ENCODE assay signal across 9 mouse cellular contexts in the genomic region with DNA sequence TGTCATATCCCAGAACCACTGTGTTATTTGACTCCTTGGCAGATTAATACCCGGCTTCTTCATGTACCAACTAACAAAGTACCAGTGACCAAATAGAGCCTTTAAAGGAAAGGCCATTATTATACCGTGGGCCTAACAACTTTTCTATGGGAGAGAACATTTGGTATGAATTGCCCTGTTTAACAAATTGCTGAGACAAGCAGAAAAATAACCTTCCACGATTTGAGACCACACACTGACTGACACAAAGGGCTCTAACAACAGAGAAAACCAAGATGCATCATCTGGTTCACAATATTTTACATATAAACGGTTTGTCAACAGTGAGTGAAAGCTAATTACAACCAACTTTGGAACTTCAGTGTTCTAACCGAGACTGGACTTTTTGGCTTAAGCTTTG. TPM values are rescaled to one million over a fixed set of nuclear protein-coding genes. Genes with fewer than 3 reads are reported as not detected.
DNase-seq lines count a peak whose midpoint lies in the region; ATAC-seq and TF ChIP-seq lines count a peak whose summit lies in the region.
"Had no signal": no experiment of that assay in that cellular context is flagged by ENCODE, and none has a peak within 500 bp of the region (broad histone marks: within the 10 kb centered on the region; RNA-seq: fewer than 3 reads in every experiment).

No protein-coding gene starts in this region.

- H3K27me3 ChIP-seq in hindbrain, postnatal 0 days (ENCODE audit: insufficient read depth, low read length): no peaks in the 10 kb centered on the region
- H3K27me3 ChIP-seq in myocyte (ENCODE audit: control insufficient read depth, insufficient read depth, insufficient read length): no peaks in the 10 kb centered on the region

- TF ChIP-seq POLR2A in cortical plate, adult 2 months (IDR thresholded peaks at IDR 0.05; ENCODE audit: extremely low read depth, insufficient read depth, low read length): no peak
- TF ChIP-seq POLR2A in myocyte (IDR thresholded peaks at IDR 0.05; ENCODE audit: insufficient read length, low read depth): no peak

- H3K9me3 ChIP-seq in hindbrain, postnatal 0 days (ENCODE audit: low read length): no peaks in the 10 kb centered on the region

- 11% methylated on average over 5 of the region's 5 CpGs for WGBS in hindbrain, postnatal 0 days

- TF ChIP-seq CTCF in layer of hippocampus, adult 2 months (conservative IDR thresholded peaks at IDR 0.05): no peak
- no peak for TF ChIP-seq CTCF in cortical plate, adult 2 months (IDR thresholded peaks at IDR 0.05; ENCODE audit: extremely low read depth, insufficient read depth, low read length)
- no peak for TF ChIP-seq CTCF in hindbrain, postnatal 0 days (IDR thresholded peaks at IDR 0.05; ENCODE audit: low read depth)

- no peak overlapping the region for H3K27ac ChIP-seq in layer of hippocampus, adult 2 months
- no peak overlapping the region for H3K27ac ChIP-seq in cortical plate, adult 2 months (ENCODE audit: insufficient read depth, low read length)
- H3K27ac ChIP-seq in hindbrain, postnatal 0 days: peak overlapping the region; percentile 83; the same call in 1 of the 2 replicates

- H3K79me2 ChIP-seq in myocyte (ENCODE audit: control insufficient read depth, insufficient read depth): peaks cover 33% of the 10 kb centered on the region

- intact Hi-C loops in gastrocnemius, postnatal 14 days (cut with DNase I; ENCODE audit: low total_unique reads): loop anchor here (10.0 kb wide), 1 partner anchor 89 kb away; no protein-coding TSS in a partner anchor

- peak overlapping the region; percentile 95 for H3K9ac ChIP-seq in hindbrain, postnatal 0 days (replicated peaks; ENCODE audit: low read length)

- no peak for ATAC-seq in hindbrain, postnatal 0 days

- H3K4me1 ChIP-seq in cortical plate, adult 2 months (ENCODE audit: control insufficient read depth, insufficient read depth, low read length): peaks cover 2% of the 10 kb centered on the region; the same call in 1 of the 2 replicates
- peaks cover 10% of the 10 kb centered on the region for H3K4me1 ChIP-seq in hindbrain, postnatal 0 days (ENCODE audit: insufficient read depth, low read length)

- peak overlapping the region; percentile 85 for H3ac ChIP-seq in myocyte (ENCODE audit: control insufficient read depth, insufficient read length)

- DNase-seq in layer of hippocampus, adult 2 months (ENCODE audit: low spot score in 2 of 2): no peak
- no peak for DNase-seq in layer of hippocampus, adult 18-20 months (ENCODE audit: low spot score in 2 of 2)
- DNase-seq in hindbrain, postnatal 0 days (ENCODE audit: low spot score): no peak
- no peak for DNase-seq in urinary bladder, adult 18-20 months (ENCODE audit: low spot score in 2 of 2)
- DNase-seq in gastrocnemius, postnatal 14 days: no peak
- no peak for DNase-seq in thymus, adult 18-20 months
- DNase-seq: cerebellum, adult 11 months had no signal

- H3K36me3 ChIP-seq in hindbrain, postnatal 0 days (ENCODE audit: insufficient read depth, low read length): peaks cover 3% of the 10 kb centered on the region; the same call in 1 of the 2 replicates
- peaks cover 3% of the 10 kb centered on the region for H3K36me3 ChIP-seq in myocyte (ENCODE audit: control insufficient read depth, insufficient read depth)

- peak overlapping the region; percentile 78 for H3K4me2 ChIP-seq in hindbrain, postnatal 0 days (ENCODE audit: low read depth, low read length)
- peak overlapping the region; percentile 93 for H3K4me2 ChIP-seq in myocyte (ENCODE audit: low read depth)

- H3K4me3 ChIP-seq in layer of hippocampus, adult 2 months: peak overlapping the region; percentile 89
- H3K4me3 ChIP-seq in cortical plate, adult 2 months (ENCODE audit: insufficient read depth, low read length): peak overlapping the region; percentile 94
- peak overlapping the region; percentile 97 for H3K4me3 ChIP-seq in hindbrain, postnatal 0 days (ENCODE audit: low read length)
- peak overlapping the region; percentile 58 for H3K4me3 ChIP-seq in myocyte

TF ChIP-seq in myocyte, 11 proteins besides CTCF, POLR2A, EP300 and RAD21:
- TF ChIP-seq CEBPB (IDR thresholded peaks at IDR 0.05; ENCODE audit: insufficient read depth, poor library complexity, severe bottlenecking) (no peak), TCF12 (IDR thresholded peaks at IDR 0.05; ENCODE audit: insufficient read depth, poor library complexity, severe bottlenecking) (no peak), REST (IDR thresholded peaks at IDR 0.05; ENCODE audit: insufficient read depth, insufficient read length) (no peak), USF1 (IDR thresholded peaks at IDR 0.05; ENCODE audit: low read depth) (no peak), POLR2AphosphoS2 (IDR thresholded peaks at IDR 0.05; ENCODE audit: insufficient read length, low read depth) (no peak)

RNA-seq across cellular contexts. Expression of gene Ei24, which starts 1.0 kb away (rescaled TPM):
- total RNA-seq in layer of hippocampus, adult 2 months (2021): 100 to 1,000 TPM in 1 of 2 experiments, 10 to 100 TPM in 1; 97.7 to 102 TPM
- 100 to 1,000 TPM in 1 of 2 experiments, 10 to 100 TPM in 1; 96.1 to 105 TPM for total RNA-seq in layer of hippocampus, adult 18-20 months (2021)
- 117 and 119 TPM in 2 replicates for polyA plus RNA-seq in cortical plate, adult 2 months (2012; rRNA removed)
- total RNA-seq in hindbrain, postnatal 0 days (2014; rRNA removed): 85.0 and 93.2 TPM in 2 replicates
- 105 and 107 TPM in 2 replicates for polyA plus RNA-seq in hindbrain, postnatal 0 days (2015; fragmentation: Nextera tagmentation; extraction: Ambion mirVana)
- 57.5 TPM for polyA plus RNA-seq in myocyte (2012; fragmentation: generic; extraction: Trizol)
- total RNA-seq in gastrocnemius, postnatal 14 days (2021): 10 to 100 TPM; 51.7 to 56.9 TPM

RNA-seq across cellular contexts. Expression of gene Fez1, which starts 25.4 kb away (rescaled TPM):
- total RNA-seq in layer of hippocampus, adult 2 months (2021): 100 to 1,000 TPM; 274 to 276 TPM
- 100 to 1,000 TPM; 274 to 280 TPM for total RNA-seq in layer of hippocampus, adult 18-20 months (2021)
- polyA plus RNA-seq in cortical plate, adult 2 months (2012; rRNA removed): 318 and 330 TPM in 2 replicates
- 237 and 300 TPM in 2 replicates for total RNA-seq in hindbrain, postnatal 0 days (2014; rRNA removed)
- polyA plus RNA-seq in hindbrain, postnatal 0 days (2015; fragmentation: Nextera tagmentation; extraction: Ambion mirVana): 464 and 483 TPM in 2 replicates
- polyA plus RNA-seq in myocyte (2012; fragmentation: generic; extraction: Trizol): 2.6 TPM
- 1 to 10 TPM; 2.3 to 3.7 TPM for total RNA-seq in gastrocnemius, postnatal 14 days (2021)

RNA-seq across cellular contexts. Expression of gene Stt3a, which starts 28.7 kb away (rescaled TPM):
- 10 to 100 TPM; 70.6 to 80.9 TPM for total RNA-seq in layer of hippocampus, adult 2 months (2021)
- total RNA-seq in layer of hippocampus, adult 18-20 months (2021): 10 to 100 TPM; 60.6 to 68.5 TPM
- 39.6 and 47.4 TPM in 2 replicates for polyA plus RNA-seq in cortical plate, adult 2 months (2012; rRNA removed)
- 67.4 and 80.1 TPM in 2 replicates for total RNA-seq in hindbrain, postnatal 0 days (2014; rRNA removed)
- polyA plus RNA-seq in hindbrain, postnatal 0 days (2015; fragmentation: Nextera tagmentation; extraction: Ambion mirVana): 74.1 and 81.1 TPM in 2 replicates
- polyA plus RNA-seq in myocyte (2012; fragmentation: generic; extraction: Trizol): 204 TPM
- total RNA-seq in gastrocnemius, postnatal 14 days (2021): 10 to 100 TPM; 51.7 to 69.5 TPM

Comparison
In these comparisons a context has a peak if more than half of its experiments do, and no peak if none do; other contexts are left out.
1. RNA of gene Fez1, which starts 25.4 kb away (total RNA-seq): 237 to 300 TPM in hindbrain, postnatal 0 days, 274 to 280 TPM in layer of hippocampus, adult 18-20 months and 274 to 276 TPM in layer of hippocampus, adult 2 months; 2.3 to 3.7 TPM in gastrocnemius, postnatal 14 days; every median in the first group is over 10 times any median in the second.
2. Peak in every context shown above with its lines, with median percentiles within 50 percentile points of each other: H3K4me3 ChIP-seq.